Mouse (Mus musculus): ENCODE measurements around the gene Kif9.

GRCm38 (mm10) chr9:110477951-110478350, 1.2 kb downstream of the Kif9 start:
- no peak for TF ChIP-seq E2F4 (IDR thresholded peaks at IDR 0.05; ENCODE audit: insufficient replicate concordance, low read depth, low read length)
- TF ChIP-seq EP300 (IDR thresholded peaks at IDR 0.05; ENCODE audit: low read length): no peak
- TF ChIP-seq NELFE (IDR thresholded peaks at IDR 0.05; ENCODE audit: low read depth, low read length): no peak
- no peak for TF ChIP-seq IRF4 (IDR thresholded peaks at IDR 0.05; ENCODE audit: low read depth, low read length)
- no peak for TF ChIP-seq POLR2A (IDR thresholded peaks at IDR 0.05; ENCODE audit: low read depth, low read length)
- no peak for TF ChIP-seq CTCF (conservative IDR thresholded peaks at IDR 0.05 in 1 of 2, IDR thresholded peaks at IDR 0.05 in 1 of 2; ENCODE audit: low read depth in 2 of 2, low read length in 2 of 2)
- no peak for TF ChIP-seq TCF12 (IDR thresholded peaks at IDR 0.05; ENCODE audit: low read depth, low read length)
- no peak for TF ChIP-seq HCFC1 (IDR thresholded peaks at IDR 0.05; ENCODE audit: low read depth, low read length)

Measured in CH12.LX (cell line).